Mouse (Mus musculus) neutrophil, adult 83 days (primary cell): Measurements from ENCODE around the gene Scn8a. TPM values are rescaled to one million over a fixed set of nuclear protein-coding genes. Genes with fewer than 3 reads are reported as not detected.

ENCODE experiments used
- total RNA-seq, 2 experiments: library from RNA; stranded (reverse); gene quantifications; one replicate each; pipeline ENCODE4 v1.2.4; 2023

Scn8a gene
- total RNA-seq = not detected

DNA sequence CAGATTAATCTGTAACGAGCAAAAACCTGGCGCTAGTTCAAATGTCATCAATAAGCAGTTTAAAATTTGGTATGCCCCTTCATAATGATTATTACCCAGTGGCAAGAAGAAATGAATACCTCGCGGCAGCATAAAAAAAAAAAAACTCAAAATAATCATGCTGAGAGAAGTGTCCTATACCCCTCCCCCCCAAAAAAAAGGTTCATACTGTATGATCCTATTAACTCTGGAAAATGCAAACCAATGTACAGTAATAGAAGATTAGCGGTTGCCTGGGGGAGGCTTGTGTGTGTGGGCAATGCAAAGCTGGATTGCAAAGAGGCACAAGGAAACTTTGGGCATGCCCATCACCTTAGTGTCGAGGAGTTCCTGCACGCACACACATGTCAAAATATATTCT, at the start of gene Scn8a:
Gene Scn8a (plus strand): TSS at position 301 of the 400 bp plus-strand sequence.

DNA sequence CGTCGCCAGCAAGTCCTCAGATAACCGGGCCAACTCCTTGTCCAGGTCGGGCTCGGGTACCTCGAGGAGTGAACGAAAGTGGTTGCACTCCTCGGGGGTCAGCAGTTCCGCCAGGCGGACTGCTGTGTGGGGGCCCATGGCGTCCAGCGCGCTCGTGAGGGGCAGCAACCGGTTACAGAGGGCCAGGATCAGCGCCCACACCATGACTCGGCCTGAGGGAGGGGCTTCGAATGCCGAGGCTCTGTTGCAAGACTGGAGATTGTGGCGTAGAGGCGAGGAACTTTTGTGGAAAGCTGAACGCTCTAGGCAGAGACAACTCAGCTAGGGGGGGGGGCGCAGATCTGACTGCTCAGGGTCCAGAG, 177.5 kb downstream of the Scn8a start, which contains the start of gene Gm47841:
Gene Gm47841 (minus strand): TSS at position 204 of the 362 bp plus-strand sequence.

DNA sequence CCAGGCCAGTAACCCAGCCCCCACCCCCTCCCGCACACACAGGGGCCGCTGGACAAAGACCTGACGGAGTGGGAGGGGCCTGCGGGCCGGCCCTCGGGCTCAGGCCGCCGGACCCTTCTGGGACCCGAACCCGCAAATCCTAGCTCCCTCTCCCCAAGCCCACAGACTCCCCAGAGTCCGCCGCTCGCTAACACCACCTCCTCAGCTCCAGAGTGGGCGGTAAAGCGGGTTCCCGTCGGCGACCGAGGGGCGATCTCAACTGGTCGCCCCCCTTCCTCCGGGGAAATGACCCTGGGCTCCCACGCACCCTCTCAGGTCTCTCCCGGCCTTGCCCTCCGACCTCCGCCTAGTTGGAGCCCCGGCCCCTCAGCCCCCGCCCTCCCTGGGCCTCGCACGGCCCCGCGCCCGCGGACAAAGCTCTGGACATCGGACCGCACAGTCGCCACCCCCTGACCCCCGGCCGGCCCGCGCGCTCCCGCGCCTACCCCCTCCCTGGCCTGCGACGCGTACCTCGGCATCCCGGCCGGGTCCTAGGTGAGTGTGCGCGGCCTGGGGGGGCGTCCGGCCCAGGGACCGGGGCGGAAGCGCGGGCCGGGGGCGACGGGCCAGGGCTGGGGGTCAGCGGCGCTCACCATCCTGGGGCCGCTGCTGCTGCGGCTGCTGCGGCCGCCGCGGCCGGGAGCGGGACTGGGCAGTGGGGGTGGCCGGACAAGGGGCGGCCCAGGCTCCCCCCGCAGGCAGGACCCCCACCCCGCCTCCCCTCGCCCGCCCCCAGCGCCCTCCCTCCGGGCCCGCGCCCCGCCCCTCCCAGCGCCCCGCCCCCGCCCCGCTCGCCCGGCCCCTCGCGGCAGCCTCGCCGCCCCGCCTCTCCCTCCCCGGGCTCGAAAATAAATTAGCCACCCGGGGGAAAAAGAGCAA, 208.4 kb downstream of the Scn8a start, which contains the start of gene Fignl2:
Gene Fignl2 (minus strand): TSS at position 755 of the 918 bp plus-strand sequence.

Other genes with a start within 250 kb of the Scn8a start
- 1 to 10 TPM; 2.5 to 3.4 TPM for gene Smagp, start 232.9 kb upstream of the Scn8a start, total RNA-seq
- gene Bin2, start 200.3 kb upstream of the Scn8a start, total RNA-seq = 100 to 1,000 TPM; 235 to 265 TPM
- 1 to 10 TPM; 2.7 to 6.7 TPM for gene Cela1, start 181.9 kb upstream of the Scn8a start, total RNA-seq
- gene Galnt6, start 140.5 kb upstream of the Scn8a start, total RNA-seq = 1 to 10 TPM; 6.1 to 6.5 TPM
- 1 to 10 TPM; 1.4 to 2.0 TPM for gene Slc4a8, start 108.1 kb upstream of the Scn8a start, total RNA-seq
- not detected for gene Gm47841, start 177.5 kb downstream of the Scn8a start, total RNA-seq
- under 1 TPM; 0.15 to 0.18 TPM for gene Fignl2, start 208.7 kb downstream of the Scn8a start, total RNA-seq
- gene Ankrd33, start 245.9 kb downstream of the Scn8a start, total RNA-seq = not detected